Mouse (Mus musculus) small intestine, adult 2 months (tissue): ENCODE data around the gene Sept8.

Experiments used
- CTCF ChIP-seq: fragments of 200-500 bp; IDR thresholded peaks from 2 replicates; pipeline ENCODE4 v1.5.1; 2012; ENCODE audit warnings: low read depth, mild to moderate bottlenecking, control low read depth, inconsistent platforms, low read length, moderate library complexity, mixed read lengths; ENCODE audit not compliant: insufficient replicate concordance, insufficient read length; ENCODE audit errors: extremely low read depth
- POLR2A ChIP-seq: fragments of 200-500 bp; IDR thresholded peaks from 2 replicates; pipeline ENCODE4 v1.6.1; 2012; ENCODE audit warnings: low read depth, mild to moderate bottlenecking, control low read depth, inconsistent platforms, low read length, moderate library complexity

DNA sequence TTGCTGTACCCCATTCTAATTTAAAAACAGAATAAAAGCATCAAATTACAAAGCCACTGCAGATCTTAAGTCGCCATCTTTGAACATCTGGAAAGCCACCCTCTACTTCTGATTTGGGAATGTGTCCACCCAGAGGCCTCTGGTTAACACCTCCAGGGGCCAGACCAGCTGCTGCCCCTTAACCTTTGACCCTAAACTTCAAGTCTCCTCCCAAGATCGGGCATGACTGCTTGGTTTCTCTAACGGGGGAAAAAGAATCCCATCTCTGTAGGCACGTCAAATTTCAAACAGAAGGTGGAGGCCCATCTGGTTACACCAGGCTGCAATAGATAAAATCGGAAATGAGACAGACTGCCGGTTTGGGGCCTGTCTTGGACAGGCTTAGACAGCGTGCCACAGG, 41.2 kb upstream of the Sept8 start:
- no peak for TF ChIP-seq CTCF
- TF ChIP-seq POLR2A, result no peak
